Mouse (Mus musculus) testis, adult 2 months (tissue): ENCODE results near the gene Slit3. TPM values are rescaled to one million over a fixed set of nuclear protein-coding genes. Genes with fewer than 3 reads are reported as not detected.

Experiments used
- H3K27ac ChIP-seq: fragments of 200-500 bp; 2 replicates; pipeline ENCODE4 v1.5.1; 2012; ENCODE audit warnings: low read depth, low read length; ENCODE audit not compliant: control insufficient read depth, insufficient read depth
- H3K27me3 ChIP-seq: fragments of 200-500 bp; 2 replicates; pipeline ENCODE4 v1.6.1; 2012; ENCODE audit warnings: mild to moderate bottlenecking, low read length, moderate library complexity; ENCODE audit not compliant: control insufficient read depth, insufficient read depth
- H3K36me3 ChIP-seq: fragments of 200-500 bp; 2 replicates; pipeline ENCODE4 v1.6.1; 2012; ENCODE audit warnings: mild to moderate bottlenecking, low read length; ENCODE audit not compliant: control insufficient read depth, insufficient read depth
- H3K4me1 ChIP-seq: fragments of 200-500 bp; 2 replicates; pipeline ENCODE4 v1.6.1; 2012; ENCODE audit warnings: low read length; ENCODE audit not compliant: control insufficient read depth, insufficient read depth
- H3K4me3 ChIP-seq: fragments of 200-500 bp; 2 replicates; pipeline ENCODE4 v1.5.1; 2012; ENCODE audit warnings: low read depth, mild to moderate bottlenecking, low read length, moderate library complexity, mixed read lengths; ENCODE audit not compliant: control insufficient read depth
- CTCF ChIP-seq: fragments of 200-500 bp; IDR thresholded peaks from 2 replicates; pipeline ENCODE4 v1.5.1; 2012; ENCODE audit warnings: low read depth, mild to moderate bottlenecking, inconsistent platforms, low read length, moderate library complexity; ENCODE audit not compliant: control insufficient read depth, insufficient read depth, insufficient replicate concordance
- POLR2A ChIP-seq: fragments of 200-500 bp; IDR thresholded peaks from 2 replicates; pipeline ENCODE4 v1.6.1; 2012; ENCODE audit warnings: low read depth, mild to moderate bottlenecking, inconsistent platforms, low read length, moderate library complexity; ENCODE audit not compliant: control insufficient read depth
- polyA plus RNA-seq: library from polyadenylated mRNA; depleted of rRNA; stranded (reverse); fragments of >200 nt; gene quantifications from 2 replicates; pipeline ENCODE4 v1.2.3, GENCODE M21; 2012

Slit3 gene
- polyA plus RNA-seq, 1 experiment = 8.4 TPM

DNA sequence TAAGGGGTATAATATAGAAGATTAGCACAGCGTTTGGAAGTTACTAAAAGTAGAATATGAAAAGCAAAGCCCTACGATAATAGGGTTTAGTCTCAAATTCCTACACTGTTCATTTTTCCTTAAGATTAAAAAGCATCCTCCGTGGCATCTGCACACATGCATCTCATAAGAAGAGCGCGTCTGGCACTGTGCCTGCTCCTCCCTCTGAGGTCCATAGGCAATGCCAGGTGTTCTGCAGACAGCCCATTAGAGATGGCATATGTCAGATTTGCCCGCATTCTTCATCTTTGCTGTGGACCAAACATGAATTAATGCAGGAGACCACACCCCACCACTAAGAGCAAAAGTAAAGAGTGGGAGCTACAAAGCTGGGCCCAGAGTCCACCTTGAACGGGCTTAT is 462.6 kb downstream of the Slit3 start:
- no peaks in the 10 kb centered on the region for H3K27me3 ChIP-seq
- H3K4me3 ChIP-seq = no peak overlapping the region
- no peaks in the 10 kb centered on the region for H3K36me3 ChIP-seq
- H3K27ac ChIP-seq = no peak overlapping the region
- TF ChIP-seq CTCF = no peak
- no peak for TF ChIP-seq POLR2A
- H3K4me1 ChIP-seq = no peaks in the 10 kb centered on the region

DNA sequence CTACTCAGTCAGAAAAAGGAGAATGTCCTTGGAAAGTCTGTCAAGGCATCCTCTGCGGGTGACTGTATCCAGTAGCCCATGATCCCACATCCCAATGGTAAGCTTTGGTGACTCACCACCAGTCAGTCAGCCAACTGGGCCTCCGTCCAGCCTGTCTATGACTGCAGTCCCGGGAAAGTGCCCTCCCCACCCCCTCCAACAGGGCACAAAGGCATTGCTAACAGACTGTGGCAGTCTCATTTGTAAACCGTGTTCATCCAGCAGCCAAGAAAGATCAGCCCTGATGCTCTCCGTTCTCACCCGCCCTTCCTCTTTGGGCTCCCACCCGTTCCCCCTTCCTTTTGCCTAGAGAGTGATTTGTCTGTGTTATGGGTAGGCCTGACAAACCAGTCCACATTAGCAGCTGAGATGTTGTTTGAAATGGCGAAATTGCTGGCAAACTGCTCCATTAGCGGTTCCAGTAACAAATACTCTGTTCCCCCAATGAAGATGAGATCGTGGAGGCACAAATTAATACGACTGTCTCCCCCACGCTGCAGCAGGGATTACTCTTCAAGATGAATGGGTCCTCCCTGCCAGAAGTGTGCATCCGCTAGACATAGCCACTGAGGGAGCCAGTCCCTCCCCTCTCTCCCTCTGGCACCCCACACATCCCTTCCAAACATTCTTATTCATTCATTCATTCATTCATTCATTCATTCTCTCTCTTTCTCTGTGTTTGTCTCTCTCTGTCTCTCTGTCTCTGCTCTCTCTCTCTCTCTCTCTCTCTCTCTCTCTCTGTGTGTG is 466.3 kb downstream of the Slit3 start:
- Histone ChIP-seq H3K4me1 (no peaks in the 10 kb centered on the region), H3K27ac (no peak overlapping the region), H3K27me3 (no peaks in the 10 kb centered on the region), H3K36me3 (no peaks in the 10 kb centered on the region), H3K4me3 (no peak overlapping the region)
- TF ChIP-seq POLR2A = no peak
- TF ChIP-seq CTCF = no peak

GRCm38 (mm10) chr11:35589892-35590291 is 468.9 kb downstream of the Slit3 start:
- Histone ChIP-seq H3K27me3 (no peaks in the 10 kb centered on the region), H3K27ac (no peak overlapping the region), H3K4me1 (no peaks in the 10 kb centered on the region), H3K4me3 (no peak overlapping the region), H3K36me3 (no peaks in the 10 kb centered on the region)
- TF ChIP-seq CTCF (no peak), POLR2A (no peak)

DNA sequence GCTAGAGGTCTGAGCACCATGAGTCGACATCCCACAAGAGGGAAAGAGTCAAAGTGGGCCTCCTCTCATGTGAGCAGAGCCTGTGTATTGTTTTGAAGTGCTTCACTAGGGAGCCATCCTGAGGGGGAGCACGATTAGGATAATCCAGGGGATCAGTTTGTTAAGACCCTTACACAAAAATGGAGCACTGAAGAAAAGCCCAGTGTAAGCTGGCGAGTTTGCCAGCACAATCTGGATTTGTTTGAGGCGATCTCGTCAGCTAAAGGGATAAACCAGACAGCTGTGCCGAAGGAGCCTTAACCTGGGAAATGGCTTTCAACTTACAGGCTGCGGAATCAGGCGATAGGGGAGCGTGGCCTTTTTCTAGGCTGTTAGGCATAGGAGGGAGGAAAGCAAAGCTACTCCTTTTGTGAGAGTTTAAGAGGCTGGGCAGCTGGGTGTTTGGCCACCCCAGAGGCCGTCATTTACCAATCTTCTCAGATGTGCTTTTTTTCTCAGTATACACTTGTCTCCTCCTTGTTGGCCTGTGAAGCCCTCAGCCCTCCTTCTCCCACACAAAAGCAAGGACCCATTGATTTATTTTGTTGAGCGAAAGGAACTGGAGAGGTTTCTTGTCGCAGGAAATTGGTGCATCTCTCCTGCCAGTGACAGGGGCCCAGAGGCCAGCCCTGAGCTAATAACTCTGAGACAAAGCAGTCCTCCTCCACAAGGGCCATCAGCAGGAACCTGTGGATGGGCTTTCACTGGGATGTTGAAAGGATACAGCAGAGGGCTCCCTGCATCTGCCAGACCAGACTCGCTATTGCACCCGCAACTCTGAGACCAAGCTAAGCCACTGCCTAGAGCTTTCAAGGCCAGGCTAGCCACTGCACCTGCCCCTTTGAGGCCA is 472.4 kb downstream of the Slit3 start:
- H3K36me3 ChIP-seq = no peaks in the 10 kb centered on the region
- no peak overlapping the region for H3K27ac ChIP-seq
- H3K4me1 ChIP-seq = no peaks in the 10 kb centered on the region
- TF ChIP-seq CTCF (no peak), POLR2A (no peak)
- no peaks in the 10 kb centered on the region for H3K27me3 ChIP-seq
- no peak overlapping the region for H3K4me3 ChIP-seq

- Histone ChIP-seq H3K4me1 (no peaks in the 10 kb centered on the region), H3K4me3 (no peak overlapping the region), H3K27ac (no peak overlapping the region), H3K36me3 (no peaks in the 10 kb centered on the region), H3K27me3 (no peaks in the 10 kb centered on the region)
- no peak for TF ChIP-seq CTCF
- TF ChIP-seq POLR2A = no peak
Observed at GRCm38 (mm10) chr11:35596064-35596463, 475.0 kb downstream of the Slit3 start.

DNA sequence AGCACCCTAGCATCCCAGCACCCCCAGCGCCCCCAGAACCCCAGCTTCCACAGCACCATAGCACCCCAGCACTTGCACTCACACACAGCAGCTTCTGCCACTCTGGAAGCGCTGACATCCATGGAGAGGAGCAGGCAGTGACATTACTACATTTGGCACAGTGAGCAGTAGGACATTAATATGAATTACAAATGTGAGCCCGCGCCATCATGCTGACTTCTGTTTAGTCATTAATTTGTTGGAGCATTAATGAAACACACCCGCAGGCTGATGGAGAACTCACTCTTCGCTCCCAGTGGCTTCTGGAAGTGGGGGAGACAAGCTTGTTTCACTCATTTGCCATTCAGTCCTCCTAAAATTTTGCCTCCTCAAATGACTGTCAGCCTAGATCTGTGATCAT is 476.9 kb downstream of the Slit3 start:
- no peaks in the 10 kb centered on the region for H3K27me3 ChIP-seq
- no peaks in the 10 kb centered on the region for H3K36me3 ChIP-seq
- no peaks in the 10 kb centered on the region for H3K4me1 ChIP-seq
- TF ChIP-seq POLR2A (no peak), CTCF (no peak)
- no peak overlapping the region for H3K27ac ChIP-seq
- no peak overlapping the region for H3K4me3 ChIP-seq

DNA sequence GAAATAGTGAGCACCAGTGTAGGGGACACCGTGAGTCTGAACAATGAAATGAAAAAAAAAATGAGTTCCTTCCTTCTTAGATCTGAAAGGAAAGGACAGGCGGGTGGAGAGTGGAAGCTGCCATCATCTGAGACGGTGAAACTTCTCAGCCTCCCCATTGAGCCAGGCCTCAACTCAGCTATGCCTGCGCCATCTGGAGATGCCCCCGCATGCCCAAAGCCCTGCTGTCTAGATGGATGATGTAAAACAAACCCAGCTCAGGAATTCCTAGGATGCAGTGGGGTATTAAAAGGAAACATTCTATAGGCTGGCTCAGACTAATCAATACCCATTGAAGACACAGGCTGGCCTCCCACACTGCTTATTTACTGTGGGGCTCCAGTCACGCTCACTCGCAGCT is 477.7 kb downstream of the Slit3 start:
- Histone ChIP-seq H3K36me3 (no peaks in the 10 kb centered on the region), H3K27ac (no peak overlapping the region), H3K4me1 (no peaks in the 10 kb centered on the region), H3K4me3 (no peak overlapping the region), H3K27me3 (no peaks in the 10 kb centered on the region)
- TF ChIP-seq CTCF = no peak
- TF ChIP-seq POLR2A = no peak
